In the genomic region with DNA sequence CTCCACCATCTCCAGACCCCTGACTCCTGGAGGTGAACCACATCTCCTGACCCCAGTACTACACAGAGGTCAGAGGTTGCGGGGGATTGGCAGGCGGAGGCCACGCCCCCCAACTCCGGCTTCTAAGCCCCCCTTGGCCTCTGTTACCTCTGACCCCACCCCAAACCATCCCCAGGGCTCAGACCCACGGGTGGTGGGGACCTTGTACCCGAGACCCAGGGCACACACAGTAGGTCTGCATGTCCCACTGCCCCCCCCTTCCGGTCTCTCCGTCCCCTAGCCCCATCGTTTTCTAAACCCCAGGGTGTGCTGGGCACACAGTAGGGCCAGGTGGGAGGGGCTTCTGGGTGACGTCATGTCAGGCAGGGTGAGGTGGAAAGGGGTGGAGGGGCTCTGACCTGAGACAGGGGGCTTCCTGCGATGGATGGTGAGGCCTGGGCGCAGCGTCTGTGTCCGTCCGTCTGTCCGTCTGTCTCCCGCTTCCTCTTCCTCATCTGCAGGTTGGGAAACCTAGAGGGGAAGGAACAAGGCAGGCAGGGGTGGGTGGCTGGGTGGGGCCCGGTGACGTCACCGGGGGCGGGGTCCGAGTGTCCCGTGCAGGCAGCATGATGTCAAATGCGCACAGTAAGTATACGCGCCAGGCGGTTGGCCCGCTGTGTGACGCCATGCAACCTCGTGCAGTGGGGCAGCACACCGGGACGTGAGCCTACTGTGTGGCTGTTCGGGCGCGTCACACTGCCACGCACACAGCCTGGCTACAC, we compare ENCODE assay signal across 8 mouse cellular contexts. TPM values are rescaled to one million over a fixed set of nuclear protein-coding genes. Genes with fewer than 3 reads are reported as not detected.
DNase-seq lines count a peak whose midpoint lies in the region; ATAC-seq and TF ChIP-seq lines count a peak whose summit lies in the region.

Csf2ra (minus strand) TSS at position 489 of the 761 bp plus-strand sequence.

- TF ChIP-seq CTCF in Patski (IDR thresholded peaks at IDR 0.05) = no peak
- no peak for TF ChIP-seq CTCF in liver, embryonic 14.5 days (IDR thresholded peaks at IDR 0.05; ENCODE audit: low read depth)

- peak within 1 kb of the TSS; percentile 65 for H3K4me2 ChIP-seq in heart, embryonic 14.5 days (ENCODE audit: low read length)
- H3K4me2 ChIP-seq in liver, embryonic 14.5 days (ENCODE audit: low read depth) = peak within 1 kb of the TSS; percentile 63

- H3K27me3 ChIP-seq in Patski = peaks cover 7% of the 10 kb centered on the region
- H3K27me3 ChIP-seq in heart, embryonic 14.5 days (ENCODE audit: control insufficient read depth, insufficient read depth, low read length) = no peaks in the 10 kb centered on the region
- H3K27me3 ChIP-seq in liver, embryonic 14.5 days (ENCODE audit: control insufficient read depth, insufficient read depth, low read length) = no peaks in the 10 kb centered on the region

- no peak for ATAC-seq in Patski
- no peak for ATAC-seq in heart, embryonic 14.5 days (ENCODE audit: insufficient number of reproducible peaks, insufficient read depth, low FRiP score, low read depth)
- no peak for ATAC-seq in liver, embryonic 14.5 days (ENCODE audit: insufficient read depth)

- in situ Hi-C loops in Patski (cut with MboI; ENCODE audit: low pct_unique_long_range_greater_than_20kb) = no loop called here

- peaks cover 0 to 9% of the 10 kb centered on the region in 2 experiments; a peak in 1 of 4 replicates for H3K4me1 ChIP-seq in heart, embryonic 14.5 days (ENCODE audit: control insufficient read depth in 2 of 2, insufficient read depth in 2 of 2, low read length in 2 of 2)
- H3K4me1 ChIP-seq in liver, embryonic 14.5 days (replicated peaks; ENCODE audit: control insufficient read depth in 2 of 2, insufficient read depth in 2 of 2, low read length in 1 of 2) = no peaks in the 10 kb centered on the region; a peak in 2 of 4 replicates

- no peaks in the 10 kb centered on the region for H3K36me3 ChIP-seq in heart, embryonic 14.5 days (ENCODE audit: control insufficient read depth, insufficient read depth, low read length)
- H3K36me3 ChIP-seq in liver, embryonic 14.5 days (replicated peaks; ENCODE audit: control insufficient read depth, insufficient read depth, low read depth) = no peaks in the 10 kb centered on the region

- CTCF ChIA-PET in Patski (lab: Charles Lee) = interaction anchor here (1.4 kb wide), 1 partner anchor 31 kb away, joined by 4 read pairs; no protein-coding TSS in a partner anchor

- no peak for TF ChIP-seq EP300 in liver, embryonic 14.5 days (IDR thresholded peaks at IDR 0.05; ENCODE audit: low read depth)

- peak within 1 kb of the TSS; percentile 66 for H3K9ac ChIP-seq in heart, embryonic 14.5 days (ENCODE audit: low read length)
- H3K9ac ChIP-seq in liver, embryonic 14.5 days (replicated peaks) = no peak within 1 kb of the TSS

- peaks cover 4% of the 10 kb centered on the region; the same call in 1 of the 2 replicates for H3K9me3 ChIP-seq in heart, embryonic 14.5 days (ENCODE audit: control insufficient read depth, low read length)
- no peaks in the 10 kb centered on the region for H3K9me3 ChIP-seq in liver, embryonic 14.5 days (ENCODE audit: control insufficient read depth, low read length)

- POLR2A ChIA-PET in Patski (lab: Charles Lee) = no interaction called here

- DNase-seq in 3134 (ENCODE audit: extremely low read depth, insufficient read length, low spot score) = peak; percentile 29
- no peak for DNase-seq in Patski (ENCODE audit: low read depth, low spot score)
- peak; percentile 44 for DNase-seq in embryo, embryonic 10.5 days (ENCODE audit: low spot score)
- peak; percentile 4 to 53 for DNase-seq in kidney, postnatal 25 days
- DNase-seq in liver, embryonic 14.5 days (ENCODE audit: low read depth in 3 of 3, low spot score in 3 of 3) = no peak
- DNase-seq in neural tube, embryonic 10.5 days (ENCODE audit: extremely low spot score, low spot score) = peak; percentile 17
- DNase-seq in thymus, postnatal 4 days = peak; percentile 54

- peak within 1 kb of the TSS; percentile 63 to 76 for H3K4me3 ChIP-seq in heart, embryonic 14.5 days (ENCODE audit: control insufficient read depth in 1 of 2, insufficient read depth in 1 of 2, low read depth in 1 of 2, low read length in 2 of 2)
- H3K4me3 ChIP-seq in liver, embryonic 14.5 days (ENCODE audit: insufficient read depth in 1 of 2, low read depth in 2 of 2, low read length in 2 of 2) = peak within 1 kb of the TSS; percentile 57 to 60

- peak within 1 kb of the TSS; percentile 74 to 77 for H3K27ac ChIP-seq in heart, embryonic 14.5 days (replicated peaks in 1 of 2; ENCODE audit: control insufficient read depth in 1 of 2, insufficient read depth in 1 of 2, low read depth in 2 of 2, low read length in 2 of 2)
- H3K27ac ChIP-seq in liver, embryonic 14.5 days = no peak within 1 kb of the TSS

- WGBS in heart, embryonic 14.5 days = 50% methylated on average over 36 of the region's 36 CpGs
- WGBS in liver, embryonic 14.5 days (ENCODE audit: insufficient replicate concordance) = 44% methylated on average over 36 of the region's 36 CpGs

RNA-seq across cellular contexts. Expression of gene Csf2ra, which starts in this region (rescaled TPM):
- 21.5 TPM for polyA plus RNA-seq in Patski (2021)
- 26.2 and 32.0 TPM in 2 replicates for polyA plus RNA-seq in heart, embryonic 14.5 days (2014; fragmentation: Nextera tagmentation; extraction: Ambion mirVana)
- 20.2 and 26.0 TPM in 2 replicates for polyA plus RNA-seq in liver, embryonic 14.5 days (2012; rRNA removed)
- 4.4 and 4.7 TPM in 2 replicates for polyA plus RNA-seq in liver, embryonic 14.5 days (2014; fragmentation: Nextera tagmentation; extraction: Ambion mirVana)

Comparison
In these comparisons a context has a peak if more than half of its experiments do, and no peak if none do; other contexts are left out.
1. DNase-seq: peak in 3134 (single experiment), embryo, embryonic 10.5 days (single experiment), kidney, postnatal 25 days (2 of 2), neural tube, embryonic 10.5 days (single experiment) and thymus, postnatal 4 days (single experiment); none in Patski (single experiment) and liver, embryonic 14.5 days (0 of 3).